Mouse (Mus musculus) lung, postnatal 14 days (tissue): ENCODE measurements around the gene Nr1d1.
A peak's percentile ranks its signal among the peaks of the same experiment; 100 is the strongest.

ENCODE experiments used
- DNase-seq: peaks from one replicate; pipeline ENCODE4 v3.0.0; 2021

Nr1d1 gene

GRCm38 (mm10) chr11:98774582-98775347 lies at the start of gene Nr1d1:
TSS of gene Nr1d1 (minus strand) at chr11:98775333.
- no peak for DNase-seq

- no peak for DNase-seq
These were observed 45.8 kb upstream of the Nr1d1 start for GRCm38 (mm10) chr11:98820968-98821367.

GRCm38 (mm10) chr11:98816706-98817239 lies 41.6 kb upstream of the Nr1d1 start:
- no peak for DNase-seq

- DNase-seq, result no peak
These were observed 35.6 kb upstream of the Nr1d1 start for GRCm38 (mm10) chr11:98810686-98811085.

- peak; percentile 99 for DNase-seq
These were observed 34.5 kb upstream of the Nr1d1 start for GRCm38 (mm10) chr11:98809457-98810290.

GRCm38 (mm10) chr11:98808417-98808816 lies 33.3 kb upstream of the Nr1d1 start:
- DNase-seq, result no peak

GRCm38 (mm10) chr11:98804605-98805004 lies 29.5 kb upstream of the Nr1d1 start, which contains the start of gene Casc3:
TSS of gene Casc3 (plus strand) at chr11:98804905.
- no peak for DNase-seq

GRCm38 (mm10) chr11:98797909-98798308 lies 22.8 kb upstream of the Nr1d1 start:
- DNase-seq, result no peak

GRCm38 (mm10) chr11:98797306-98797705 lies 22.2 kb upstream of the Nr1d1 start:
- DNase-seq, result no peak

- DNase-seq, result peak; percentile 72
These were observed 21.5 kb upstream of the Nr1d1 start for GRCm38 (mm10) chr11:98796515-98797216.

GRCm38 (mm10) chr11:98795714-98796514 lies 20.8 kb upstream of the Nr1d1 start:
- DNase-seq, result peak; percentile 52

- DNase-seq, result peak; percentile 89
These were observed 20.0 kb upstream of the Nr1d1 start, which contains the start of gene Msl1 for GRCm38 (mm10) chr11:98795015-98795713. TSS of gene Msl1 (plus strand) at chr11:98795516.

GRCm38 (mm10) chr11:98794469-98795014 lies 19.4 kb upstream of the Nr1d1 start:
- DNase-seq, result peak; percentile 80

- no peak for DNase-seq
These were observed 16.9 kb upstream of the Nr1d1 start for GRCm38 (mm10) chr11:98792081-98792480.

GRCm38 (mm10) chr11:98791448-98791847 lies 16.3 kb upstream of the Nr1d1 start:
- DNase-seq, result no peak

- no peak for DNase-seq
These were observed 15.6 kb upstream of the Nr1d1 start for GRCm38 (mm10) chr11:98790631-98791205.

- DNase-seq, result no peak
These were observed 14.7 kb upstream of the Nr1d1 start for GRCm38 (mm10) chr11:98789824-98790223.

GRCm38 (mm10) chr11:98789219-98789807 lies 14.2 kb upstream of the Nr1d1 start:
- no peak for DNase-seq

- DNase-seq, result peak; percentile 87
These were observed 13.6 kb upstream of the Nr1d1 start for GRCm38 (mm10) chr11:98788550-98789218.

- DNase-seq, result no peak
These were observed 13.0 kb upstream of the Nr1d1 start for GRCm38 (mm10) chr11:98788139-98788538.
